Comparison of ENCODE assay signal across 12 mouse cellular contexts in the genomic region with DNA sequence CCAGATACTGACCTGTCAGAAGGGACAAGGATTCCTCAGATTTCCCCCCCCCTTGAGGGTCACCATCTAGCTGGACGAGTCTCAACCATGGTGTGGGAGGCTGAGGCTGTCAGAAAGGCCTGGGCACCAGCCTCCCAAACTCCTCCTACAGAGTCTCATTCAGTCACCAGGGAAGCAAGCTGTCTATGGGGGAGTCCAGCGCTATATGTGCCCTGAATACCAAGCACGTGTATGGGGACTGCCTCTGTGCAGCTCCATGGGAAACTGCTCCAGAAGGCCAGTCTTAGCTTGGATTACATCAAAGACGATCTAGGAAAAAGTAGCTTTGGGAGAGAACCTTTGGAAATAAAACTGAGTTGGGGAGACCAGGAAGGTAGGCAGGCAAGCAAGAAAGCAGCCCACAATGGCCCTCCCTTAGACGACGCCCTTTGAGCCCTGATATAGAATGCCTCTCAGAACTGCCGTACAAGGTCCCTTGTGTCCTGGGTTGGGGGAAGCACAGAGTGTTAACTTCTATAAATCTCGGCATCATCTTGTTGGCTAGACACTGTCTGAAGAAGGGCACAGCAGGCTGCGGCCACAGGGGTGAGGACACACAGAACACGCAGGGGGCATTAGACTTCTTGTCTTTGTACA. TPM values are rescaled to one million over a fixed set of nuclear protein-coding genes. Genes with fewer than 3 reads are reported as not detected.
DNase-seq lines count a peak whose midpoint lies in the region; ATAC-seq and TF ChIP-seq lines count a peak whose summit lies in the region.
"Had no signal": no experiment of that assay in that cellular context is flagged by ENCODE, and none has a peak within 500 bp of the region (broad histone marks: within the 10 kb centered on the region; RNA-seq: fewer than 3 reads in every experiment).

No protein-coding gene starts in this region.

- TF ChIP-seq CTCF in kidney, postnatal 0 days (IDR thresholded peaks at IDR 0.05; ENCODE audit: low read depth): no peak

- no peaks in the 10 kb centered on the region for H3K27me3 ChIP-seq in kidney, postnatal 0 days (ENCODE audit: insufficient read depth, low read length)
- H3K27me3 ChIP-seq in hindbrain, embryonic 11.5 days (ENCODE audit: control insufficient read depth, insufficient read depth, low read length): no peaks in the 10 kb centered on the region
- H3K27me3 ChIP-seq in midbrain, embryonic 10.5 days (ENCODE audit: low read depth, poor library complexity, severe bottlenecking): 0 out of 2 replicates have a peak, but pooled peaks cover 20% of the 10 kb centered on the region
- H3K27me3 ChIP-seq: Patski had no signal

- H3K36me3 ChIP-seq in kidney, postnatal 0 days (ENCODE audit: insufficient read depth, low read length): no peaks in the 10 kb centered on the region
- H3K36me3 ChIP-seq in hindbrain, embryonic 11.5 days (ENCODE audit: control insufficient read depth, insufficient read depth, low read length): no peaks in the 10 kb centered on the region
- peaks cover 31% of the 10 kb centered on the region for H3K36me3 ChIP-seq in midbrain, embryonic 10.5 days

- H3K4me2 ChIP-seq in kidney, postnatal 0 days (ENCODE audit: low read length): no peak overlapping the region
- no peak overlapping the region for H3K4me2 ChIP-seq in hindbrain, embryonic 11.5 days (replicated peaks; ENCODE audit: low read depth, low read length)

- ATAC-seq in kidney, postnatal 0 days (replicated peaks; ENCODE audit: low FRiP score, low read depth): 0 out of 2 replicates have a peak, but pooled peaks have one; percentile 2
- no peak for ATAC-seq in hindbrain, embryonic 11.5 days (ENCODE audit: low FRiP score)
- ATAC-seq in megakaryocyte progenitor cell, adult 5-6 weeks (replicated peaks; ENCODE audit: poor library complexity): no peak
- ATAC-seq: lung, postnatal 0 days; Patski had no signal

- H3K27ac ChIP-seq in kidney, postnatal 0 days: no peak overlapping the region
- 0 out of 2 replicates have a peak overlapping the region, but pooled peaks have one; percentile 43 for H3K27ac ChIP-seq in hindbrain, embryonic 11.5 days (ENCODE audit: low read depth, low read length)
- peak overlapping the region; percentile 89 for H3K27ac ChIP-seq in midbrain, embryonic 10.5 days (replicated peaks)
- H3K27ac ChIP-seq: gastrocnemius, adult 2 months had no signal

- peaks cover 53% of the 10 kb centered on the region for H3K4me1 ChIP-seq in kidney, postnatal 0 days (replicated peaks; ENCODE audit: insufficient read depth, low read length)
- peaks cover 47% of the 10 kb centered on the region for H3K4me1 ChIP-seq in hindbrain, embryonic 11.5 days (replicated peaks; ENCODE audit: control insufficient read depth, insufficient read depth, low read length)
- H3K4me1 ChIP-seq in midbrain, embryonic 10.5 days: peaks cover 93% of the 10 kb centered on the region

- no peak for DNase-seq in kidney, postnatal 0 days (ENCODE audit: low spot score)
- no peak for DNase-seq in kidney, adult 9 months
- DNase-seq in hindbrain, embryonic 11.5 days (ENCODE audit: low spot score): peak; percentile 54
- no peak for DNase-seq in midbrain, embryonic 10.5 days (ENCODE audit: low spot score)
- DNase-seq in layer of hippocampus, adult 8-10 months (ENCODE audit: low spot score in 2 of 2): no peak
- DNase-seq in thymus, postnatal 4 days: no peak
- DNase-seq: gastrocnemius, adult 2 months; thymus, adult 18-20 months had no signal

- WGBS in kidney, postnatal 0 days: 60% methylated on average over 10 of the region's 10 CpGs
- WGBS in hindbrain, embryonic 11.5 days: 45% methylated on average over 10 of the region's 10 CpGs
- WGBS in midbrain, embryonic 10.5 days: 68% methylated on average over 10 of the region's 10 CpGs

- H3K9me3 ChIP-seq in kidney, postnatal 0 days (replicated peaks; ENCODE audit: low read length): no peaks in the 10 kb centered on the region
- H3K9me3 ChIP-seq in hindbrain, embryonic 11.5 days (ENCODE audit: control insufficient read depth, low read length): no peaks in the 10 kb centered on the region
- H3K9me3 ChIP-seq in midbrain, embryonic 10.5 days (replicated peaks): no peaks in the 10 kb centered on the region

- no peak overlapping the region for H3K4me3 ChIP-seq in kidney, postnatal 0 days (replicated peaks; ENCODE audit: low read depth, low read length)
- H3K4me3 ChIP-seq in hindbrain, embryonic 11.5 days (ENCODE audit: low read depth, low read length): no peak overlapping the region
- H3K4me3 ChIP-seq in midbrain, embryonic 10.5 days: peak overlapping the region; percentile 9; the same call in 1 of the 2 replicates
- H3K4me3 ChIP-seq: gastrocnemius, adult 2 months had no signal

- H3K9ac ChIP-seq in kidney, postnatal 0 days (ENCODE audit: low read depth, low read length): no peak overlapping the region
- H3K9ac ChIP-seq in hindbrain, embryonic 11.5 days (ENCODE audit: low read depth, low read length): no peak overlapping the region

RNA-seq across cellular contexts. Expression of a gene that starts 40.4 kb away (rescaled TPM):
- polyA plus RNA-seq in kidney, postnatal 0 days (2015; fragmentation: Nextera tagmentation; extraction: Ambion mirVana): 55.3 and 61.7 TPM in 2 replicates
- polyA plus RNA-seq in hindbrain, embryonic 11.5 days (2014; fragmentation: Nextera tagmentation; extraction: Ambion mirVana): 85.4 and 99.3 TPM in 2 replicates
- polyA plus RNA-seq in midbrain, embryonic 10.5 days (2016; fragmentation: Nextera tagmentation; extraction: Ambion mirVana): 174 and 175 TPM in 2 replicates
- total RNA-seq in layer of hippocampus, adult 8-10 months (2022): 1 to 10 TPM; 3.2 to 6.0 (median 4.1) TPM
- total RNA-seq in megakaryocyte progenitor cell, adult 5-6 weeks (2015): 2.7 and 4.2 TPM in 2 replicates
- total RNA-seq in megakaryocyte progenitor cell, adult 5-6 weeks (2017): 2.0 and 2.5 TPM in 2 replicates
- total RNA-seq: CH12.LX had no signal
